Mouse (Mus musculus): ENCODE measurements around the gene Kazald1. TPM values are rescaled to one million over a fixed set of nuclear protein-coding genes. Genes with fewer than 3 reads are reported as not detected.

Gene Kazald1
- polyA plus RNA-seq, 1 experiment from 2014 or later, result 1.1 TPM

GRCm38 (mm10) chr19:45113791-45114460, 38.9 kb downstream of the Kazald1 start:
- Histone ChIP-seq H3K4me1 (ENCODE audit: control insufficient read depth, insufficient read depth, low read length) (no peaks in the 10 kb centered on the region), H3K4me3 (ENCODE audit: low read depth, low read length) (no peak overlapping the region), H3K4me2 (ENCODE audit: low read length) (no peak overlapping the region), H3K9me3 (replicated peaks; ENCODE audit: control insufficient read depth, low read length) (no peaks in the 10 kb centered on the region), H3K36me3 (ENCODE audit: control insufficient read depth, insufficient read depth, low read length) (no peaks in the 10 kb centered on the region), H3K27ac (ENCODE audit: low read depth, low read length) (no peak overlapping the region), H3K27me3 (replicated peaks; ENCODE audit: control insufficient read depth, insufficient read depth, low read length) (no peaks in the 10 kb centered on the region), H3K9ac (ENCODE audit: low read length) (0 out of 2 replicates have a peak overlapping the region, but pooled peaks have one; percentile 13)
- 3% methylated on average over 18 of the region's 18 CpGs for WGBS
- DNase-seq (ENCODE audit: low spot score), result no peak
- ATAC-seq, result no peak

DNA sequence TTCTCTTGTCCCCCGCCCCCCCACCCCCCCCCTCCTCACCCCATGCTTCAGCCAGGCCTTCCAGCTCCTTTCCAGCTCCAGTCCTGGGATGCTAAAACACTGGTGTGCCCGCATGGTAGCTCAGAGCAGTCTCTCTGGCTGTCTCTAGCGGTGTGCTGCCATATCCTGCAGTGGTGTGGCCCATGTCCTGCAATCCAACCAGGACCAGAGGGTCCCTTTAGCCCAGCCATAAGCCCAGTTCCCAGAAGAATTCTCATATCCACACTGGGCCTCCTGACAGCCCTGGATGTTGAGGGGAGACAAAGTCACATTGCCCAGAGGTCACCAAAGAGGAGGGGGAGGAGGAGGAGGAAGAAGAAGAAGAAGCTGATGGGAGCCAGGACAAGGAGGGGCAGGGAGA, 39.7 kb downstream of the Kazald1 start:
- Histone ChIP-seq H3K27ac (ENCODE audit: low read depth, low read length) (no peak overlapping the region), H3K9me3 (replicated peaks; ENCODE audit: control insufficient read depth, low read length) (no peaks in the 10 kb centered on the region), H3K4me2 (ENCODE audit: low read length) (no peak overlapping the region), H3K4me1 (ENCODE audit: control insufficient read depth, insufficient read depth, low read length) (no peaks in the 10 kb centered on the region), H3K4me3 (ENCODE audit: low read depth, low read length) (no peak overlapping the region), H3K27me3 (replicated peaks; ENCODE audit: control insufficient read depth, insufficient read depth, low read length) (no peaks in the 10 kb centered on the region), H3K36me3 (ENCODE audit: control insufficient read depth, insufficient read depth, low read length) (no peaks in the 10 kb centered on the region), H3K9ac (ENCODE audit: low read length) (no peak overlapping the region)
- ATAC-seq (no peak), DNase-seq (ENCODE audit: low spot score) (no peak)
- 11% methylated on average over 3 of the region's 3 CpGs for WGBS

- Histone ChIP-seq H3K36me3 (ENCODE audit: control insufficient read depth, insufficient read depth, low read length) (no peaks in the 10 kb centered on the region), H3K4me2 (ENCODE audit: low read length) (no peak overlapping the region), H3K4me3 (ENCODE audit: low read depth, low read length) (no peak overlapping the region), H3K27ac (ENCODE audit: low read depth, low read length) (no peak overlapping the region), H3K9ac (ENCODE audit: low read length) (no peak overlapping the region), H3K4me1 (ENCODE audit: control insufficient read depth, insufficient read depth, low read length) (no peaks in the 10 kb centered on the region), H3K9me3 (replicated peaks; ENCODE audit: control insufficient read depth, low read length) (no peaks in the 10 kb centered on the region), H3K27me3 (replicated peaks; ENCODE audit: control insufficient read depth, insufficient read depth, low read length) (no peaks in the 10 kb centered on the region)
- 83% methylated on average over 1 of the region's 1 CpGs for WGBS
- ATAC-seq (no peak), DNase-seq (ENCODE audit: low spot score) (peak; percentile 28)
Measured at GRCm38 (mm10) chr19:45116798-45117197, 41.8 kb downstream of the Kazald1 start.

Other genes starting within 250 kb of the Kazald1 start
- 22.9 and 28.1 TPM in 2 replicates for gene Slf2, start 144.1 kb upstream of the Kazald1 start, polyA plus RNA-seq (2014; fragmentation: Nextera tagmentation; extraction: Ambion mirVana)
- gene Sema4g, start 86.1 kb upstream of the Kazald1 start, polyA plus RNA-seq (2014; fragmentation: Nextera tagmentation; extraction: Ambion mirVana), result 11.0 and 11.3 TPM in 2 replicates
- gene Twnk, start 69.6 kb upstream of the Kazald1 start, polyA plus RNA-seq (2014; fragmentation: Nextera tagmentation; extraction: Ambion mirVana), result 10.6 and 11.6 TPM in 2 replicates
- 67.1 and 68.4 TPM in 2 replicates for gene Mrpl43, start 68.8 kb upstream of the Kazald1 start, polyA plus RNA-seq (2014; fragmentation: Nextera tagmentation; extraction: Ambion mirVana)
- gene Lzts2, start 60.8 kb upstream of the Kazald1 start, polyA plus RNA-seq (2014; fragmentation: Nextera tagmentation; extraction: Ambion mirVana), result 15.3 and 17.2 TPM in 2 replicates
- 1.1 and 1.8 TPM in 2 replicates for gene Pdzd7, start 29.5 kb upstream of the Kazald1 start, polyA plus RNA-seq (2014; fragmentation: Nextera tagmentation; extraction: Ambion mirVana)
- gene Sfxn3, start 27.7 kb upstream of the Kazald1 start, polyA plus RNA-seq (2014; fragmentation: Nextera tagmentation; extraction: Ambion mirVana), result 54.2 and 56.5 TPM in 2 replicates
- not detected in 2 replicates for gene Tlx1, start 75.4 kb downstream of the Kazald1 start, polyA plus RNA-seq (2014; fragmentation: Nextera tagmentation; extraction: Ambion mirVana)
- gene Lbx1, start 160.6 kb downstream of the Kazald1 start, polyA plus RNA-seq (2014; fragmentation: Nextera tagmentation; extraction: Ambion mirVana), result 0.09 TPM in 1 of 2 replicates, not detected in the other

Data from forebrain, embryonic 14.5 days (tissue).